Mouse (Mus musculus) thymus, postnatal 0 days (tissue): ENCODE measurements around the gene Nfx1. TPM values are rescaled to one million over a fixed set of nuclear protein-coding genes. Genes with fewer than 3 reads are reported as not detected.

Experiments used
- DNase-seq: peaks from one replicate; pipeline ENCODE4 v3.0.0-alpha.2; 2015; ENCODE audit warnings: low spot score
- polyA plus RNA-seq: library from polyadenylated mRNA; unstranded; fragments of >200 nt; fragmentation: Nextera tagmentation; extraction: Ambion mirVana; gene quantifications from 2 replicates; pipeline ENCODE4 v1.2.1, GENCODE M21; 2015

Gene Nfx1
- polyA plus RNA-seq, 1 experiment from 2014 or later = 65.6 TPM

- DNase-seq = no peak
Measured at GRCm38 (mm10) chr4:40974011-40974410, 3.3 kb downstream of the Nfx1 start.

DNA sequence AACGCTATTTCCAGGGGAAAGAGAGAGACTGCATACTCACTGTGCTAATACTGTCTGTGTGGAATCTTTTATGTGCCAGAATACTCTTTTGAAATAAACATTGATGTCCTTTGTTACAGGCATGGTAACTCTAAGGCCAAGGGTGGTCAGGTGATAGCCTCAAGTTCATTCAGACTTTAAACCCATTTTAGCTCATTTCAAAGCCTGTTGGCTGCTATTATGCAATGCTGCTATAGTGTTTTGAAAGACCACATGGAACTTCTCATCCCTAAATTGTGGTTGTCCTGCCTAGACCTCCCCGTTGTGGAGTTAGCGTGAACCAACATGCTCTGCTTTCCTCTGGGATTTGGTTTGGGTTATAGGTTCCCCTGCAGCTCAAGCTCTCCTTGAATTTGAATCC lies 5.0 kb downstream of the Nfx1 start:
- no peak for DNase-seq

DNA sequence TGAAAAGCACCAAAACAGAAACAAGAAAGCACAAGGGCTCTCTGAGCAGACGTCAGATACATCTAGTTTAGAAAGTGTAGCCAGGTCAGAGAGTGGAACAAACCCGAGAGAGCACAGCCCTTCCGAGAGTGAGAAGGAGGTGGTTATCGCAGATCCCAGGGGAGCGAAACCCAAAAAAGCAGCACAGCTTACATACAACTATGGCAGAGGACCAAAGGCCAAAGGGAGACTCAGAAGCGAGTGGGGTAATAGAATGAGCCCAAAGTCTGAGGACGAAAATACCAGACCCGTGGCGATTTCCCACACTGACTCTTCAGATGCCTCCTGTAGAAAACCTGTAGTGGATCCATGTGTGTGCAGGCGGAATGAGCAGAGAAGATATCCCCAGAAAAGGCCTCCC lies 5.9 kb downstream of the Nfx1 start:
- DNase-seq = no peak

DNA sequence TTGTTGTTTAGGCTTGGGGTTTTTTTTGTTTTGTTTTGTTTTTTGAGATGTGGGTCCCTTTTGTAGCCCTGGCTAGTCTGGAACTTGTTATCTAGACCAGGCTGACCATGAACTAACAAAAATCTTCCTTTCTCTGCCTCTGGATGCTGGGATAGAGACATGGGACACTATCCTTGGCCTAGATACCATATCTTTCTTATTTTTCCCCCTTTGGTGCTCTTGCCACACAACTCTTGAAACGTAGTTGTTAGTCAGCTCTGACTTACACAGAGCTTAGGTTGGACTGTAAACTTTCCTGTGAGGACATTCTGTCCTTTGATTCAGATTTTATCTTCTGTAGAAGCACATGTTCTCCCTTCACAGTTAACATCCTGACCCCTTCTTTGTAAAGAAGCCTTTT lies 8.7 kb downstream of the Nfx1 start:
- no peak for DNase-seq

GRCm38 (mm10) chr4:40982486-40982885 lies 11.8 kb downstream of the Nfx1 start:
- DNase-seq = no peak

DNA sequence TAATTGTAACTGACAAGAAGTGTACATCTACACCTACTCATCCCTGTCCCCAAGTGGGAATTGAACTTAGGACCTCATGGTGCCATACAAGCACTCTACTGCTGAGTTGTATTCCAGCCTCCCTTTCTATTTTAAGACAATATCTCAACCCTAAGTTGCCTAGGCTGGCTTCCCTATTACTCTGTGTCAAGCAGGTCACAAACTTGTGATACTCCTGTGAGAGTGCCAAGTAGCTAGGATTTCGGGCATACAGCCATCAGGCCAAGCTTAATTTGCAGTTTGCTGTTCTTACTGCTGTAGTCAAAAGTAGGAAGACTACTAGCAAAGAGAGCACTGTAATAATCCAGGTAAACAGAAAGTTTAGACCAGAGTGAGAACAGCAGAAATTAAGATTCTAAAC lies 13.0 kb downstream of the Nfx1 start:
- DNase-seq = no peak

GRCm38 (mm10) chr4:40989633-40990032 lies 18.9 kb downstream of the Nfx1 start:
- DNase-seq = no peak

- no peak for DNase-seq
Measured at GRCm38 (mm10) chr4:40996302-40996701, 25.6 kb downstream of the Nfx1 start.

- DNase-seq = no peak
Measured at GRCm38 (mm10) chr4:40997916-40998315, 27.2 kb downstream of the Nfx1 start.

GRCm38 (mm10) chr4:41000271-41000670 lies 29.6 kb downstream of the Nfx1 start:
- no peak for DNase-seq

GRCm38 (mm10) chr4:41000842-41001639 lies 30.3 kb downstream of the Nfx1 start:
- DNase-seq = no peak

DNA sequence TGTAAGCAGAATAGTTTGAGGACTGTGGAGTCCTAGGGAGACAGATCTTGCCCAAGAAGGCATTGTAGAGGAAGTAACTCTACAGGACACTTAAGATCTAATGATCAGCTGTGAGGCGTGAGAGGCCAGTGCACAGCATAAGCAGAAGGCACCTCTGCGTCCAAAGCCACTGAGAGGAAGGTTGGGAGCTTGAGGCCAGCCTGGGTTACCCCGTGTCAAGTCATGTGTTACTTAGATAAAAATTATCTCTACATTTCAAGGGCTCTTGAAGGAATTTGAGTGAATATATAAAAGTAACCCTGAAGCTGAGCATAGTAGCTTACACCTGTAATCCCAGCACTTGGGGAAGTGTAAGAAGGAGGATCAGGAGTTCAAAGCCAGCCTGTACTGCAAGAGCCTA lies 42.6 kb downstream of the Nfx1 start:
- no peak for DNase-seq

- DNase-seq = no peak
Measured at GRCm38 (mm10) chr4:41015798-41016197, 45.1 kb downstream of the Nfx1 start.

- no peak for DNase-seq
Measured at GRCm38 (mm10) chr4:41021094-41021493, 50.4 kb downstream of the Nfx1 start.

- no peak for DNase-seq
Measured at GRCm38 (mm10) chr4:41026086-41026787, 55.5 kb downstream of the Nfx1 start.

GRCm38 (mm10) chr4:41027872-41028271 lies 57.2 kb downstream of the Nfx1 start:
- DNase-seq = no peak

DNA sequence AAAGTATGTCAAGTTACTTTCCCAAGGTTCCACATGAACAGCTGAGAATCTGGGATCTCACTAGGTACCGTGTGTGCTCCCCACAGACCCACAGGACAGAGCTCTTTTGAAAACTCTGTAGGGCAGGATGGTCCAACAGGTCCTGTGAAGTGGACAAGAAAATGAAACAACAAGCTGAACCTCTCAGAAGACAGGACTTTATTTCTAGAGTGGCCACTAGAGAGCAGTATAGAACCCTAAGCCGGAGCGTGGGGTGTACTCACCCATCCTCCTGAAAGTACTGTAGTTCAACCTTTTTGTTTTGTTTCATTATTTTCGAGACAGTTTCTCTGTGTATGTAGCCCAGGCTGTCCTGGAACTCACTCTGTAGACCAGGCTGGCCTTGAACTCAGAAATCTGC lies 57.6 kb downstream of the Nfx1 start:
- DNase-seq = peak; percentile 30

- DNase-seq = no peak
Measured at GRCm38 (mm10) chr4:41029372-41029771, 58.7 kb downstream of the Nfx1 start.

DNA sequence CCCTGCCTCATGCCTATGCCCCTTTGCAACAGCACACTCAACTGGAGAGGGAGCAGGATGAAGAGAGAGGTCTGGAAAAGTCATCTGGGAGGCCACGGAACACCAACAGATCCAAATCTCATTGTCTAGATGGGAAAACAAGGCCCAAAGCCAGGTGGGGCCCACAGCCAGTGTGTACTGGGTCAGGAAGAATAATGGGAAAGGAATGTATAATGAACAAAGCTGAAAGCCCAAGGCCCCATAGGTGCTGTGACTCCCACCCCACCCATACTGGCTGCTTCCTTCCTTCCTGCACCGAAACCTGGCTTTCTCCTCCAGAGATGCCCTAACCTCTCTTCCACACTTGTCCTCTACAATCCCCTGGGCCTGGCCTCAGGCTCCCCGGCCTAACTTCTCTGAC lies 60.5 kb downstream of the Nfx1 start:
- no peak for DNase-seq

GRCm38 (mm10) chr4:41037942-41038341 lies 67.2 kb downstream of the Nfx1 start:
- DNase-seq = no peak

DNA sequence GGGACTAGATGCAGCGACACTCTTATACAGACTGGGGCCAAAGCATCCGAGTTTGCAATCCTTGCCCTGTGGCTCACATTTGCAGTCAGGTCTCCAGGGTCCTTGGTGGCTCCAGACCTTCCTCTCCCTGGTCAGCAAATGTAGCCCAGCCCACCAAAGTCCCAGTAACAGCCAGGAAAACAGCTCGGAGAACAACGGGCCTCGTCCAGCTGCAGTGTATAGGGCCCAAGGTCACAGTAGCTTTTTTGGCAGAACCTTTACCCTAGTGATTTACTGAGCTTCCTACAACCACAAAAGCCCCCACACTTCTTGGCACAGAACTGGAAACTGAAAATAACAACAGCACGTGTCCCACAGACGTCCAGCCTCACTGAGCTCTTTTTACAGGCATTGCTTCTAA lies 70.3 kb downstream of the Nfx1 start:
- DNase-seq = no peak

GRCm38 (mm10) chr4:41042880-41043279 lies 72.2 kb downstream of the Nfx1 start:
- DNase-seq = no peak

DNA sequence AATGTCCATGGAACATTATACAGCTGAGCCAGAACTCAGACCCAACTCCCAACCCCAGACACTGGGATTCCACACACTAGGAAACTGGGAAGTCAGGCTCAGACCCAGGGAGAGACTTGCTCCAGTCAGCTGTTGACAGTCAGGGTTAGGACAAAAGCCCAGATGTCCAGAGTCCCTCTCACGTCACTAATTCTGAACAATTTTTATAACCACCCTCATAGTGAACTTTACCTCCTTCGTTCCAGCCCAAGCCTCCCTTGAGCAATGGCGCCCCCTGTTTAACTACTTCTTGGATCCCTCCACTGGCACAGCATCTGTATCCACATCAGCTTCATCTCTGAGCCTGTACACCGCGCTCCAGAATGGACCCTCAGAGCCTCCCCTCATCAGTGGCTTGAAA lies 73.3 kb downstream of the Nfx1 start:
- DNase-seq = no peak
